In genomic region chr4:99342521-99342965, GRCm38 (mm10) we compare ENCODE assay signal across 8 mouse cellular contexts. TPM values are rescaled to one million over a fixed set of nuclear protein-coding genes. Genes with fewer than 3 reads are reported as not detected.
DNase-seq lines count a peak whose midpoint lies in the region; ATAC-seq and TF ChIP-seq lines count a peak whose summit lies in the region.

No protein-coding gene starts in this region.

- ATAC-seq in kidney, postnatal 0 days (replicated peaks; ENCODE audit: low FRiP score, low read depth) = no peak
- ATAC-seq in hindbrain, embryonic 15.5 days (ENCODE audit: low FRiP score, low read depth) = 0 out of 2 replicates have a peak, but pooled peaks have one; percentile 27
- ATAC-seq in kidney, embryonic 15.5 days (replicated peaks; ENCODE audit: low FRiP score) = no peak

- no peak overlapping the region for H3K9ac ChIP-seq in kidney, postnatal 0 days (ENCODE audit: low read depth, low read length)
- no peak overlapping the region for H3K9ac ChIP-seq in hindbrain, embryonic 15.5 days
- no peak overlapping the region for H3K9ac ChIP-seq in kidney, embryonic 15.5 days

- H3K36me3 ChIP-seq in kidney, postnatal 0 days (ENCODE audit: insufficient read depth, low read length) = no peaks in the 10 kb centered on the region
- H3K36me3 ChIP-seq in hindbrain, embryonic 15.5 days = no peaks in the 10 kb centered on the region
- H3K36me3 ChIP-seq in kidney, embryonic 15.5 days = no peaks in the 10 kb centered on the region

- H3K27ac ChIP-seq in kidney, postnatal 0 days = no peak overlapping the region
- H3K27ac ChIP-seq in hindbrain, embryonic 15.5 days (replicated peaks) = no peak overlapping the region
- H3K27ac ChIP-seq in kidney, embryonic 15.5 days = no peak overlapping the region

- peak; percentile 53 for TF ChIP-seq CTCF in kidney, postnatal 0 days (IDR thresholded peaks at IDR 0.05; ENCODE audit: low read depth)

- H3K4me1 ChIP-seq in kidney, postnatal 0 days (replicated peaks; ENCODE audit: insufficient read depth, low read length) = no peaks in the 10 kb centered on the region
- no peaks in the 10 kb centered on the region for H3K4me1 ChIP-seq in hindbrain, embryonic 15.5 days (replicated peaks)
- H3K4me1 ChIP-seq in kidney, embryonic 15.5 days = peaks cover 5% of the 10 kb centered on the region; the same call in 1 of the 2 replicates

- 45% methylated on average over 4 of the region's 4 CpGs for WGBS in kidney, postnatal 0 days
- 33% methylated on average over 4 of the region's 4 CpGs for WGBS in hindbrain, embryonic 15.5 days
- WGBS in kidney, embryonic 15.5 days = 36% methylated on average over 4 of the region's 4 CpGs

- H3K4me2 ChIP-seq in kidney, postnatal 0 days (ENCODE audit: low read length) = no peak overlapping the region
- H3K4me2 ChIP-seq in hindbrain, embryonic 15.5 days = no peak overlapping the region
- H3K4me2 ChIP-seq in kidney, embryonic 15.5 days = no peak overlapping the region

- DNase-seq in kidney, postnatal 0 days (ENCODE audit: low spot score) = no peak
- no peak for DNase-seq in kidney, adult 9 months
- DNase-seq in B cell, adult 2 months = peak; percentile 33 to 34
- peak; percentile 33 for DNase-seq in NIH3T3 (ENCODE audit: low read depth)
- DNase-seq in urinary bladder, adult 18-20 months (ENCODE audit: low spot score in 2 of 2) = no peak
- DNase-seq in right cerebral cortex, postnatal 36 days (ENCODE audit: low spot score in 2 of 2) = no peak

- no peak overlapping the region for H3K4me3 ChIP-seq in kidney, postnatal 0 days (replicated peaks; ENCODE audit: low read depth, low read length)
- no peak overlapping the region for H3K4me3 ChIP-seq in hindbrain, embryonic 15.5 days
- no peak overlapping the region for H3K4me3 ChIP-seq in kidney, embryonic 15.5 days (replicated peaks)

- H3K9me3 ChIP-seq in kidney, postnatal 0 days (replicated peaks; ENCODE audit: low read length) = no peaks in the 10 kb centered on the region
- no peaks in the 10 kb centered on the region for H3K9me3 ChIP-seq in hindbrain, embryonic 15.5 days
- no peaks in the 10 kb centered on the region for H3K9me3 ChIP-seq in kidney, embryonic 15.5 days (replicated peaks)

- no peaks in the 10 kb centered on the region for H3K27me3 ChIP-seq in kidney, postnatal 0 days (ENCODE audit: insufficient read depth, low read length)
- no peaks in the 10 kb centered on the region for H3K27me3 ChIP-seq in hindbrain, embryonic 15.5 days
- H3K27me3 ChIP-seq in kidney, embryonic 15.5 days = no peaks in the 10 kb centered on the region

RNA-seq across cellular contexts. Expression of gene Gm12689, which starts 46.8 kb away (rescaled TPM):
- 0.11 TPM in 1 of 2 replicates, not detected in the other for polyA plus RNA-seq in kidney, postnatal 0 days (2015; fragmentation: Nextera tagmentation; extraction: Ambion mirVana)
- polyA plus RNA-seq in hindbrain, embryonic 15.5 days (2015; fragmentation: Nextera tagmentation; extraction: Ambion mirVana) = 0.24 and 0.51 TPM in 2 replicates
- 0.19 and 0.38 TPM in 2 replicates for polyA plus RNA-seq in kidney, embryonic 15.5 days (2015; fragmentation: Nextera tagmentation; extraction: Ambion mirVana)

Comparison
In these comparisons a context has a peak if more than half of its experiments do, and no peak if none do; other contexts are left out.
1. DNase-seq: peak in B cell, adult 2 months (2 of 2) and NIH3T3 (single experiment); none in kidney, postnatal 0 days (single experiment), kidney, adult 9 months (single experiment), urinary bladder, adult 18-20 months (0 of 2) and right cerebral cortex, postnatal 36 days (0 of 2).